Mouse (Mus musculus): ENCODE measurements around the gene Diaph3. TPM values are rescaled to one million over a fixed set of nuclear protein-coding genes. Genes with fewer than 3 reads are reported as not detected.

The Diaph3 gene
- polyA plus RNA-seq, 1 experiment from 2014 or later: 13.9 TPM

GRCm38 (mm10) chr14:86936424-86936823, 204.6 kb downstream of the Diaph3 start:
- H3K4me1 ChIP-seq (replicated peaks; ENCODE audit: control insufficient read depth, insufficient read depth, low read length): no peaks in the 10 kb centered on the region
- ATAC-seq (replicated peaks; ENCODE audit: low FRiP score, low TSS enrichment, low read depth): no peak
- H3K27ac ChIP-seq (ENCODE audit: low read depth): no peak overlapping the region
- H3K9me3 ChIP-seq (ENCODE audit: control insufficient read depth, low read length): no peaks in the 10 kb centered on the region
- no peaks in the 10 kb centered on the region for H3K36me3 ChIP-seq (ENCODE audit: control insufficient read depth, insufficient read depth, low read length)
- no peak overlapping the region for H3K4me3 ChIP-seq (ENCODE audit: low read depth, low read length)
- H3K4me2 ChIP-seq (ENCODE audit: low read length): no peak overlapping the region
- DNase-seq (ENCODE audit: low spot score): no peak
- H3K9ac ChIP-seq (ENCODE audit: low read length): no peak overlapping the region
- no peaks in the 10 kb centered on the region for H3K27me3 ChIP-seq (replicated peaks; ENCODE audit: control insufficient read depth, insufficient read depth, low read length)
- WGBS: 71% methylated on average over 3 of the region's 3 CpGs

DNA sequence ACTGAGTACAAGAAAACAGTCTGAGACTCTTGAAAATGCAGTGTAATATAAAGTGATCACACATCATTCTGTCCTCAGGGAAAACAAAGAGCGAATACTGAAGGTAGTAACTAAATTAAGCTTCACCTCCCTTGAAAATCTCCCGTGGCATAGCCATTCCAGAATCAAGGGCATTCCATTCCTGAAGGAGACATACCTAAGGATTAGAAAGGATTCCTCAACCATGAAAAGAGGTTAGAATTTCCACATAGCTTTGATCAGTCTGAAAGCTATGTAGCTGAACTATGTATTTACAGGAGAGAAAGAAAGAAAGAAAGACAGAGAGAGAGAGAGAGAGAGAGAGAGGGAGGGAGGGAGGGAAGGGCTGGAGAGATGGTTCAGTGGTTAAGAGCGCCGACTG, 210.3 kb downstream of the Diaph3 start:
- no peak for ATAC-seq (replicated peaks; ENCODE audit: low FRiP score, low TSS enrichment, low read depth)
- no peak for DNase-seq (ENCODE audit: low spot score)
- WGBS: 81% methylated on average over 4 of the region's 4 CpGs

DNA sequence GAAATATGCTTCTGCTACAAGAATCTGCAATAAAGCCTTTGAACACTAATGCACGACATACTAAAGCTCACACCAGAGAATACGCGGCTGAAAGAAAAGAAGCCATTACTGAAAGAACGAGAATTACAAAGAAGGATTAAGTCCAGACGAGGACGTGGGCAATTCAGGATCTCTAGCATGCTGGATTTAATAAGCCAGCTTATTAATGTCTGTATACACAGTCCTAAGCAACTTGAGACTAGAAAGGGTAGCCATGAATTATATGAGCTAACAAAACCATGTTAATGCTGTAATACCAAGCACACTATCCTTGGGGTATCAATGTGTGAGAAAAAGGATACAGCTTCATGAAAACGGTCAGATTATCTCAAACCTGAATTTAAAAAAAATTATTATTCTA, 214.2 kb downstream of the Diaph3 start:
- WGBS: 94% methylated on average over 7 of the region's 7 CpGs

More for the DNA sequence above, 210.3 kb downstream of the Diaph3 start:
- Histone ChIP-seq H3K9me3 (ENCODE audit: control insufficient read depth, low read length) (no peaks in the 10 kb centered on the region), H3K4me3 (ENCODE audit: low read depth, low read length) (no peak overlapping the region), H3K9ac (ENCODE audit: low read length) (no peak overlapping the region), H3K36me3 (ENCODE audit: control insufficient read depth, insufficient read depth, low read length) (no peaks in the 10 kb centered on the region), H3K4me1 (replicated peaks; ENCODE audit: control insufficient read depth, insufficient read depth, low read length) (no peaks in the 10 kb centered on the region), H3K4me2 (ENCODE audit: low read length) (no peak overlapping the region), H3K27ac (ENCODE audit: low read depth) (no peak overlapping the region), H3K27me3 (replicated peaks; ENCODE audit: control insufficient read depth, insufficient read depth, low read length) (no peaks in the 10 kb centered on the region)

GRCm38 (mm10) chr14:86898898-86899297, 242.1 kb downstream of the Diaph3 start:
- Histone ChIP-seq H3K4me1 (replicated peaks; ENCODE audit: control insufficient read depth, insufficient read depth, low read length) (no peaks in the 10 kb centered on the region), H3K9me3 (ENCODE audit: control insufficient read depth, low read length) (no peaks in the 10 kb centered on the region)
- no peak for ATAC-seq (replicated peaks; ENCODE audit: low FRiP score, low TSS enrichment, low read depth)

More for the DNA sequence above, 214.2 kb downstream of the Diaph3 start:
- H3K36me3 ChIP-seq (ENCODE audit: control insufficient read depth, insufficient read depth, low read length): no peaks in the 10 kb centered on the region
- H3K27me3 ChIP-seq (replicated peaks; ENCODE audit: control insufficient read depth, insufficient read depth, low read length): no peaks in the 10 kb centered on the region
- no peak for DNase-seq (ENCODE audit: low spot score)
- no peaks in the 10 kb centered on the region for H3K4me1 ChIP-seq (replicated peaks; ENCODE audit: control insufficient read depth, insufficient read depth, low read length)
- H3K4me2 ChIP-seq (ENCODE audit: low read length): no peak overlapping the region
- ATAC-seq (replicated peaks; ENCODE audit: low FRiP score, low TSS enrichment, low read depth): no peak
- no peak overlapping the region for H3K4me3 ChIP-seq (ENCODE audit: low read depth, low read length)
- H3K9me3 ChIP-seq (ENCODE audit: control insufficient read depth, low read length): no peaks in the 10 kb centered on the region
- no peak overlapping the region for H3K27ac ChIP-seq (ENCODE audit: low read depth)
- no peak overlapping the region for H3K9ac ChIP-seq (ENCODE audit: low read length)

GRCm38 (mm10) chr14:86889070-86889804, 251.8 kb downstream of the Diaph3 start:
- Histone ChIP-seq H3K4me2 (ENCODE audit: low read length) (no peak overlapping the region), H3K4me3 (ENCODE audit: low read depth, low read length) (no peak overlapping the region), H3K9ac (ENCODE audit: low read length) (no peak overlapping the region), H3K9me3 (ENCODE audit: control insufficient read depth, low read length) (no peaks in the 10 kb centered on the region), H3K27me3 (replicated peaks; ENCODE audit: control insufficient read depth, insufficient read depth, low read length) (no peaks in the 10 kb centered on the region), H3K36me3 (ENCODE audit: control insufficient read depth, insufficient read depth, low read length) (no peaks in the 10 kb centered on the region), H3K4me1 (replicated peaks; ENCODE audit: control insufficient read depth, insufficient read depth, low read length) (no peaks in the 10 kb centered on the region), H3K27ac (ENCODE audit: low read depth) (no peak overlapping the region)
- 79% methylated on average over 3 of the region's 3 CpGs for whole genome bisulfite sequencing
- no peak for ATAC-seq (replicated peaks; ENCODE audit: low FRiP score, low TSS enrichment, low read depth)
- DNase-seq (ENCODE audit: low spot score): no peak

More at GRCm38 (mm10) chr14:86898898-86899297, 242.1 kb downstream of the Diaph3 start:
- no peak for DNase-seq (ENCODE audit: low spot score)
- Histone ChIP-seq H3K9ac (ENCODE audit: low read length) (no peak overlapping the region), H3K27ac (ENCODE audit: low read depth) (no peak overlapping the region), H3K27me3 (replicated peaks; ENCODE audit: control insufficient read depth, insufficient read depth, low read length) (no peaks in the 10 kb centered on the region), H3K36me3 (ENCODE audit: control insufficient read depth, insufficient read depth, low read length) (no peaks in the 10 kb centered on the region), H3K4me2 (ENCODE audit: low read length) (no peak overlapping the region), H3K4me3 (ENCODE audit: low read depth, low read length) (no peak overlapping the region)

DNA sequence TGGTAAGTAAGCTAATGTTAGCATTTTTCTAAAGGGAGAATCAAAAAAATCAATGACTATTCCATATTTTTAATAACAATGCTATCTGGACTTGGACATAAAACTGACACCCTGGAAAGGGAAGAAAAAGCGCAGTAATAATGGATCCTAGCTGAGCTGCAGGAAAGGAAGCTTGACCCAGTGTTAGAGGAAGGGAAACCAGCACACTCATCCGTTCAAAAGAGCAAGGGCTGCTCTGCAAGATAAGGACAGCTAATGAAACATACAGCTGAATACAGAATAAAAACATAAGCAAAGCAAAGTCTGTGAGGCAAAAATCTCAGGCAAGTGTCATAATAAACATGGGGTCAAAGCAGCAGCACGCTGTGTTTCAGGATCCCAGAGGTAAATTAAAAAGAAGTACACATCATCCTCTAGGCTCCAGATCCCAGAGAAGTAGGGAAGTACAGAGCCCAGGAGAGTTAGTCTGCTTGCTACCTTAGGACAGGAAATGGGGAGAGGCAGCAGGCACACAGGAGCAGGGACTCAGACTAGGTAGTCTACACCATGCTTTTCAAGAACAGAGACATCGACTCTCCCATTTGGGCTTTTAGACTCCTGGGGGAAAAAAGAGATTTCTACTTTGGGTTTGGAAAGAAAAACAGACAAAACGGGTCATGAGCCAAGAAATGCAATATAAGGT, 255.5 kb downstream of the Diaph3 start:
- 73% methylated on average over 5 of the region's 5 CpGs for WGBS

GRCm38 (mm10) chr14:86869536-86869935, 271.5 kb downstream of the Diaph3 start:
- DNase-seq (ENCODE audit: low spot score) (no peak), ATAC-seq (replicated peaks; ENCODE audit: low FRiP score, low TSS enrichment, low read depth) (no peak)
- Histone ChIP-seq H3K4me3 (ENCODE audit: low read depth, low read length) (no peak overlapping the region), H3K27me3 (replicated peaks; ENCODE audit: control insufficient read depth, insufficient read depth, low read length) (no peaks in the 10 kb centered on the region), H3K9me3 (ENCODE audit: control insufficient read depth, low read length) (no peaks in the 10 kb centered on the region), H3K36me3 (ENCODE audit: control insufficient read depth, insufficient read depth, low read length) (no peaks in the 10 kb centered on the region), H3K4me1 (replicated peaks; ENCODE audit: control insufficient read depth, insufficient read depth, low read length) (no peaks in the 10 kb centered on the region), H3K9ac (ENCODE audit: low read length) (no peak overlapping the region), H3K4me2 (ENCODE audit: low read length) (no peak overlapping the region), H3K27ac (ENCODE audit: low read depth) (no peak overlapping the region)
- WGBS: 92% methylated on average over 5 of the region's 5 CpGs

More for the DNA sequence above, 255.5 kb downstream of the Diaph3 start:
- Histone ChIP-seq H3K9ac (ENCODE audit: low read length) (no peak overlapping the region), H3K36me3 (ENCODE audit: control insufficient read depth, insufficient read depth, low read length) (no peaks in the 10 kb centered on the region), H3K4me3 (ENCODE audit: low read depth, low read length) (no peak overlapping the region), H3K9me3 (ENCODE audit: control insufficient read depth, low read length) (no peaks in the 10 kb centered on the region), H3K27me3 (replicated peaks; ENCODE audit: control insufficient read depth, insufficient read depth, low read length) (no peaks in the 10 kb centered on the region), H3K4me1 (replicated peaks; ENCODE audit: control insufficient read depth, insufficient read depth, low read length) (no peaks in the 10 kb centered on the region), H3K27ac (ENCODE audit: low read depth) (no peak overlapping the region), H3K4me2 (ENCODE audit: low read length) (no peak overlapping the region)
- ATAC-seq (replicated peaks; ENCODE audit: low FRiP score, low TSS enrichment, low read depth) (no peak), DNase-seq (ENCODE audit: low spot score) (no peak)

- H3K9me3 ChIP-seq (ENCODE audit: control insufficient read depth, low read length): no peaks in the 10 kb centered on the region
- DNase-seq (ENCODE audit: low spot score): no peak
- H3K36me3 ChIP-seq (ENCODE audit: control insufficient read depth, insufficient read depth, low read length): no peaks in the 10 kb centered on the region
- 82% methylated on average over 3 of the region's 3 CpGs for WGBS
- no peaks in the 10 kb centered on the region for H3K27me3 ChIP-seq (replicated peaks; ENCODE audit: control insufficient read depth, insufficient read depth, low read length)
- H3K4me2 ChIP-seq (ENCODE audit: low read length): no peak overlapping the region
- H3K4me3 ChIP-seq (ENCODE audit: low read depth, low read length): no peak overlapping the region
- H3K27ac ChIP-seq (ENCODE audit: low read depth): no peak overlapping the region
- no peak for ATAC-seq (replicated peaks; ENCODE audit: low FRiP score, low TSS enrichment, low read depth)
- H3K9ac ChIP-seq (ENCODE audit: low read length): no peak overlapping the region
- H3K4me1 ChIP-seq (replicated peaks; ENCODE audit: control insufficient read depth, insufficient read depth, low read length): no peaks in the 10 kb centered on the region
These were observed 273.9 kb downstream of the Diaph3 start for GRCm38 (mm10) chr14:86867143-86867542.

GRCm38 (mm10) chr14:86864053-86864452, 277.0 kb downstream of the Diaph3 start:
- Histone ChIP-seq H3K36me3 (ENCODE audit: control insufficient read depth, insufficient read depth, low read length) (no peaks in the 10 kb centered on the region), H3K4me3 (ENCODE audit: low read depth, low read length) (no peak overlapping the region), H3K9me3 (ENCODE audit: control insufficient read depth, low read length) (no peaks in the 10 kb centered on the region), H3K9ac (ENCODE audit: low read length) (no peak overlapping the region), H3K4me1 (replicated peaks; ENCODE audit: control insufficient read depth, insufficient read depth, low read length) (no peaks in the 10 kb centered on the region), H3K27ac (ENCODE audit: low read depth) (no peak overlapping the region), H3K27me3 (replicated peaks; ENCODE audit: control insufficient read depth, insufficient read depth, low read length) (no peaks in the 10 kb centered on the region), H3K4me2 (ENCODE audit: low read length) (no peak overlapping the region)
- DNase-seq (ENCODE audit: low spot score): no peak
- ATAC-seq (replicated peaks; ENCODE audit: low FRiP score, low TSS enrichment, low read depth): no peak
- WGBS: 88% methylated on average over 3 of the region's 3 CpGs
